Mouse (Mus musculus): ENCODE data around the gene Gm37240.

GRCm38 (mm10) chr3:84722680-84723079, 1164.6 kb downstream of the Gm37240 start:
- TF ChIP-seq MAFK (IDR thresholded peaks at IDR 0.05; ENCODE audit: insufficient read depth, low read depth, low read length), result no peak
- TF ChIP-seq CHD2 (IDR thresholded peaks at IDR 0.05; ENCODE audit: low read depth, low read length), result no peak

Measured in ES-E14 (cell line).